Comparison of ENCODE assay signal across 8 mouse cellular contexts in genomic region chr2:52955090-52955489, GRCm38 (mm10).
DNase-seq lines count a peak whose midpoint lies in the region; ATAC-seq lines count a peak whose summit lies in the region.

No protein-coding gene starts in this region.

- H3K9ac ChIP-seq in neural tube, embryonic 14.5 days (replicated peaks; ENCODE audit: low read depth, low read length), result no peak overlapping the region
- H3K9ac ChIP-seq in neural tube, embryonic 15.5 days (replicated peaks), result no peak overlapping the region
- no peak overlapping the region for H3K9ac ChIP-seq in stomach, embryonic 15.5 days
- H3K9ac ChIP-seq in forebrain, embryonic 14.5 days (ENCODE audit: low read length), result no peak overlapping the region

- intact Hi-C loops in heart, postnatal 14 days (cut with DNase I), result no loop called here

- H3K27ac ChIP-seq in neural tube, embryonic 14.5 days (ENCODE audit: low read depth, low read length), result no peak overlapping the region
- H3K27ac ChIP-seq in neural tube, embryonic 15.5 days (replicated peaks), result no peak overlapping the region
- H3K27ac ChIP-seq in stomach, embryonic 15.5 days, result no peak overlapping the region
- no peak overlapping the region for H3K27ac ChIP-seq in forebrain, embryonic 14.5 days (ENCODE audit: low read depth, low read length)

- H3K4me1 ChIP-seq in neural tube, embryonic 14.5 days (ENCODE audit: control insufficient read depth, insufficient read depth, low read length), result peaks cover 25% of the 10 kb centered on the region
- H3K4me1 ChIP-seq in neural tube, embryonic 15.5 days, result peaks cover 35% of the 10 kb centered on the region
- peaks cover 23% of the 10 kb centered on the region for H3K4me1 ChIP-seq in stomach, embryonic 15.5 days
- H3K4me1 ChIP-seq in forebrain, embryonic 14.5 days (ENCODE audit: control insufficient read depth, insufficient read depth, low read length), result peaks cover 29% of the 10 kb centered on the region

- 85% methylated on average over 8 of the region's 8 CpGs for WGBS in neural tube, embryonic 14.5 days
- WGBS in neural tube, embryonic 15.5 days, result 68% methylated on average over 8 of the region's 8 CpGs
- 55% methylated on average over 8 of the region's 8 CpGs for WGBS in stomach, embryonic 15.5 days
- WGBS in forebrain, embryonic 14.5 days, result 76% methylated on average over 8 of the region's 8 CpGs

- no peaks in the 10 kb centered on the region for H3K27me3 ChIP-seq in neural tube, embryonic 14.5 days (ENCODE audit: control insufficient read depth, insufficient read depth, low read length)
- H3K27me3 ChIP-seq in neural tube, embryonic 15.5 days (replicated peaks), result no peaks in the 10 kb centered on the region
- H3K27me3 ChIP-seq in stomach, embryonic 15.5 days (replicated peaks), result no peaks in the 10 kb centered on the region
- H3K27me3 ChIP-seq in forebrain, embryonic 14.5 days (replicated peaks; ENCODE audit: control insufficient read depth, insufficient read depth, low read length), result no peaks in the 10 kb centered on the region

- H3K36me3 ChIP-seq in neural tube, embryonic 14.5 days (ENCODE audit: control insufficient read depth, insufficient read depth, low read length), result no peaks in the 10 kb centered on the region
- no peaks in the 10 kb centered on the region for H3K36me3 ChIP-seq in neural tube, embryonic 15.5 days
- no peaks in the 10 kb centered on the region for H3K36me3 ChIP-seq in stomach, embryonic 15.5 days
- H3K36me3 ChIP-seq in forebrain, embryonic 14.5 days (ENCODE audit: control insufficient read depth, insufficient read depth, low read length), result no peaks in the 10 kb centered on the region

- H3K9me3 ChIP-seq in neural tube, embryonic 14.5 days (ENCODE audit: control insufficient read depth, low read length), result no peaks in the 10 kb centered on the region
- H3K9me3 ChIP-seq in neural tube, embryonic 15.5 days (replicated peaks), result no peaks in the 10 kb centered on the region
- H3K9me3 ChIP-seq in stomach, embryonic 15.5 days, result no peaks in the 10 kb centered on the region
- H3K9me3 ChIP-seq in forebrain, embryonic 14.5 days (replicated peaks; ENCODE audit: control insufficient read depth, low read length), result no peaks in the 10 kb centered on the region

- 0 out of 2 replicates have a peak, but pooled peaks have one; percentile 11 for ATAC-seq in neural tube, embryonic 14.5 days (ENCODE audit: low read depth)
- ATAC-seq in neural tube, embryonic 15.5 days (ENCODE audit: low FRiP score), result no peak
- peak; percentile 55; the same call in 1 of the 2 replicates for ATAC-seq in stomach, embryonic 15.5 days (ENCODE audit: insufficient read depth, low FRiP score, low read depth)
- ATAC-seq in forebrain, embryonic 14.5 days, result no peak

- H3K4me2 ChIP-seq in neural tube, embryonic 14.5 days (ENCODE audit: low read depth, low read length), result no peak overlapping the region
- no peak overlapping the region for H3K4me2 ChIP-seq in neural tube, embryonic 15.5 days
- no peak overlapping the region for H3K4me2 ChIP-seq in stomach, embryonic 15.5 days
- no peak overlapping the region for H3K4me2 ChIP-seq in forebrain, embryonic 14.5 days (ENCODE audit: low read length)

- DNase-seq in cerebellum, adult 9-11 months, result peak; percentile 53
- peak; percentile 76 to 78 for DNase-seq in heart, postnatal 14 days
- peak; percentile 60 to 67 for DNase-seq in layer of hippocampus, postnatal 10 days (ENCODE audit: low spot score in 2 of 2)
- DNase-seq in lung, postnatal 25 days (ENCODE audit: low spot score), result peak; percentile 81
- DNase-seq in forebrain, embryonic 14.5 days (ENCODE audit: low spot score), result no peak

- H3K4me3 ChIP-seq in neural tube, embryonic 14.5 days (ENCODE audit: low read depth, low read length), result no peak overlapping the region
- H3K4me3 ChIP-seq in neural tube, embryonic 15.5 days (replicated peaks), result no peak overlapping the region
- H3K4me3 ChIP-seq in stomach, embryonic 15.5 days (replicated peaks), result no peak overlapping the region
- no peak overlapping the region for H3K4me3 ChIP-seq in forebrain, embryonic 14.5 days (ENCODE audit: low read depth, low read length)

Comparison
In these comparisons a context has a peak if more than half of its experiments do, and no peak if none do; other contexts are left out.
1. ATAC-seq: peak in neural tube, embryonic 14.5 days (single experiment) and stomach, embryonic 15.5 days (single experiment); none in neural tube, embryonic 15.5 days (single experiment) and forebrain, embryonic 14.5 days (single experiment).